9 mouse cellular contexts compared by ENCODE assay signal in genomic region chr17:56468870-56469269, GRCm38 (mm10). TPM values are rescaled to one million over a fixed set of nuclear protein-coding genes. Genes with fewer than 3 reads are reported as not detected.
DNase-seq lines count a peak whose midpoint lies in the region; ATAC-seq and TF ChIP-seq lines count a peak whose summit lies in the region.
"Had no signal": no experiment of that assay in that cellular context is flagged by ENCODE, and none has a peak within 500 bp of the region (broad histone marks: within the 10 kb centered on the region; RNA-seq: fewer than 3 reads in every experiment).

No protein-coding gene starts in this region.

- no peak for TF ChIP-seq CTCF in lung, postnatal 0 days (IDR thresholded peaks at IDR 0.05)

- WGBS in heart, embryonic 13.5 days: 34% methylated on average over 7 of the region's 7 CpGs
- 58% methylated on average over 7 of the region's 7 CpGs for WGBS in lung, postnatal 0 days

- H3K27ac ChIP-seq in heart, embryonic 13.5 days (replicated peaks): peak overlapping the region; percentile 83
- H3K27ac ChIP-seq in lung, postnatal 0 days (ENCODE audit: low read length): no peak overlapping the region
- H3K27ac ChIP-seq: liver, embryonic 14.5 days had no signal

- peaks cover 32% of the 10 kb centered on the region for H3K27me3 ChIP-seq in heart, embryonic 13.5 days (replicated peaks)
- H3K27me3 ChIP-seq in lung, postnatal 0 days (replicated peaks; ENCODE audit: insufficient read depth, low read length): 0 out of 2 replicates have a peak, but pooled peaks cover 8% of the 10 kb centered on the region

- H3K9me3 ChIP-seq in heart, embryonic 13.5 days: no peaks in the 10 kb centered on the region
- no peaks in the 10 kb centered on the region for H3K9me3 ChIP-seq in lung, postnatal 0 days (ENCODE audit: low read length)

- peak overlapping the region; percentile 81 for H3K9ac ChIP-seq in heart, embryonic 13.5 days
- H3K9ac ChIP-seq in lung, postnatal 0 days (replicated peaks; ENCODE audit: low read depth): no peak overlapping the region
- H3K9ac ChIP-seq: liver, embryonic 14.5 days had no signal

- peak overlapping the region; percentile 51 for H3K4me3 ChIP-seq in heart, embryonic 13.5 days
- H3K4me3 ChIP-seq in lung, postnatal 0 days (ENCODE audit: low read depth, low read length): no peak overlapping the region

- H3K36me3 ChIP-seq in heart, embryonic 13.5 days: no peaks in the 10 kb centered on the region; the same call in 1 of the 2 replicates
- no peaks in the 10 kb centered on the region for H3K36me3 ChIP-seq in lung, postnatal 0 days (ENCODE audit: insufficient read depth, low read length)

- peak overlapping the region; percentile 76 for H3K4me2 ChIP-seq in heart, embryonic 13.5 days
- H3K4me2 ChIP-seq in lung, postnatal 0 days (replicated peaks; ENCODE audit: low read depth, low read length): no peak overlapping the region

- peak; percentile 35 for ATAC-seq in frontal cortex, adult (ENCODE audit: low TSS enrichment)
- ATAC-seq in heart, embryonic 13.5 days (ENCODE audit: extremely low read depth, insufficient number of reproducible peaks, low FRiP score, low TSS enrichment): peak; percentile 27; the same call in 1 of the 2 replicates
- ATAC-seq in lung, postnatal 0 days: no peak

- no peak for TF ChIP-seq EP300 in lung, postnatal 0 days (IDR thresholded peaks at IDR 0.05)

- peaks cover 68% of the 10 kb centered on the region for H3K4me1 ChIP-seq in heart, embryonic 13.5 days
- peaks cover 13% of the 10 kb centered on the region; the same call in 1 of the 2 replicates for H3K4me1 ChIP-seq in lung, postnatal 0 days (ENCODE audit: insufficient read depth, low read depth, low read length)

- no peak for DNase-seq in frontal cortex, postnatal 10 days (ENCODE audit: low spot score in 2 of 2)
- peak; percentile 34 for DNase-seq in 416B (ENCODE audit: low read depth)
- peak; percentile 34 for DNase-seq in lung, postnatal 0 days (ENCODE audit: low spot score)
- no peak for DNase-seq in urinary bladder, postnatal 25 days (ENCODE audit: low spot score)
- no peak for DNase-seq in ovary, postnatal 36 days (ENCODE audit: low spot score)
- DNase-seq in urinary bladder, adult 18-20 months (ENCODE audit: low spot score in 2 of 2): no peak

RNA-seq across cellular contexts. Expression of gene Ptprs, which starts 7.4 kb away (rescaled TPM):
- polyA plus RNA-seq in heart, embryonic 13.5 days (2015; fragmentation: Nextera tagmentation; extraction: Ambion mirVana): 45.4 and 50.1 TPM in 2 replicates
- 25.6 and 29.6 TPM in 2 replicates for polyA plus RNA-seq in lung, postnatal 0 days (2015; fragmentation: Nextera tagmentation; extraction: Ambion mirVana)

RNA-seq across cellular contexts. Expression of gene Znrf4, which starts 43.4 kb away (rescaled TPM):
- not detected in 2 replicates for polyA plus RNA-seq in heart, embryonic 13.5 days (2015; fragmentation: Nextera tagmentation; extraction: Ambion mirVana)
- polyA plus RNA-seq in lung, postnatal 0 days (2015; fragmentation: Nextera tagmentation; extraction: Ambion mirVana): not detected in 2 replicates
- polyA plus RNA-seq: liver, embryonic 14.5 days had no signal

Comparison
In these comparisons a context has a peak if more than half of its experiments do, and no peak if none do; other contexts are left out.
1. DNase-seq: peak in 416B (single experiment) and lung, postnatal 0 days (single experiment); none in frontal cortex, postnatal 10 days (0 of 2), urinary bladder, postnatal 25 days (single experiment), ovary, postnatal 36 days (single experiment) and urinary bladder, adult 18-20 months (0 of 2).